Mouse (Mus musculus) right cerebral cortex, postnatal 36 days (tissue): ENCODE measurements around the gene Usp50.

Experiments used
- DNase-seq, 2 experiments: peaks; one replicate each; pipeline ENCODE4 v3.0.0; 2022; ENCODE audit warnings: low spot score in 2 of 2, mixed read lengths in 1 of 2

The Usp50 gene

DNA sequence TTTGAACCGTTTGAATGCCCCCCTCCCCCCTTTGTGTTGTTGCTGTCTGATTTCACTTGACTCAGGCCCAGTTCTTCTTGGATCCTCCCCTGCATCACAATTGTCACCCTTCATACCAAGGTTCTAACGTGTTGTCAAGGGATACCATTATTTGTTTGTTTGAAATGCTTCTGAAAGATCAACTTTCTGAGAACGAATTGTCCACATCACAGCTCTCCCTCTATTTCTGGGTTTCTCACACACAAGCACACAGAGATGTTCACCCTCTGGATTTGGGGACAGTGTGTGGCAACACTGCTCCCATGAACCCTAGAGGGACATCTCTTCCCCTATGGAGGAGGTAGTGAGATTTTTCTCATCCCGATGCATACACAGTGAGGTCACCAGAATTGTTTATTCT lies at the start of gene Usp50:
Gene Usp50 (minus strand): TSS at position 101 of the 400 bp plus-strand sequence.
- no peak for DNase-seq

DNA sequence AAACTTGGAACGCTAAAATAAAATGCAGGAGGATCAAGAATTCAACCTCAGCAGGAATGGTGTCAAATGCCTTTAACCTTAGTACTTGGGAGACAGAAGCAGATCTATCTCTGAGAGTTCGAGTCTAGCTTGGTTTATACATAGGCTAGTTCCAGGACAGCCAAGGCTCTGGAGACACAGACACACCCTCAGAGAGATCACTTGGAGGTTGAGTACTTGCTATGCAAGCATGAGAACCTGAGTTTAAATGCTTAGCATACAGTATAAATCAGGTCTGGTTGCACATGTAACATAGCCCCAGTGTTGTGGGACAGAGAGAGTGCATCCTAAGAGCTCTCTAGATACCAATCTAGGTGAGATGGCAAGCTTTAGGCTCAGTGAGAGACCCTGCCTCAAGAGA lies 34.1 kb upstream of the Usp50 start:
- no peak for DNase-seq

DNA sequence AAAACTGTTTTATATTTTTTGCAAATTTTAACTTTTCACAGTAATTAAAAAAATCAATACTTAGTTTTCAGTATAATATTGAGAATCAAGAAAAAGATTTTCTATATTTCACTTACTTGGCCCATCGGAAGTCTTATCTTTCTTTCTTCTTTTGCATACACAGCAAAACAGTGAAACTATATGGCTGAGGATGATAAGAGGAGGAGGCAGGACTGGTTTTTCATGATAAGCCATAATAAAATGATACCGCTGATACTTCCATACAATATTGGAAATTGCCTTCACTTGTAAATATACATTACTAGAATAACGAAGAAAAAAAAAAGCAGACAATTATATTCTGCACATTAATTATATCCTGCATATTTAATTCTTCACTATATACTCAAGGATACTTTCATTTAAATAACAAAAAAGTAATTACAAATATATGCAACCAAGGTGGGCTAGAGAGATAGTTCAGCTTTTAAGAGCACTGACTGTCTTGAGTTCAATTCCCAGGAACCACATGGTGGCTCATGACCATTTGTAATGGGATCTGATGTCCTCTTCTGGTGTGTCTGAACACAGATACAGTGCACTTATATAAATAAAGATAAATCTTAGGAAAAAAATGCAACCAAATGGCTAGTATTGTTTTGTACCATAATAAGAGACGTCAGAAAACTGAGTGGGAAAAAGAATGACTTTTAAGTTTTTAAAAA lies 33.5 kb upstream of the Usp50 start:
- no peak for DNase-seq

DNA sequence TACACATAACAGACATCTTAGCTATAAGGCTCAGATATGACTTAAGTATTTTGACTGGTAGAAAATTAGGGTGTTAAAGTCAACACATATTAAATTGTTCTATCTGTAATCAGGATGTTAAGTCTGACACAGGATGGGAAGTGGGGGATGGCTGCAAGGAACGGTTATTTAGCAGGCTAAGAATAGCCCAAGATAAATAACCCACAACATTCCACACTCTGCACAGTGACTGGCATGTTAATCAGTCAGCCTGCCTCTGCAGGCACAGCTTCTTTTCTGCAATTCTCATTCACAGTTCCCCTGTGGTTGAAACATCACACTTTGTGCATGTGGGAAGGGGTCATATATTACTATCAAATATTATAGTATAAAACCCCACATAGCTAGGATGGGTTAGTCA lies 32.6 kb upstream of the Usp50 start:
- no peak for DNase-seq

DNA sequence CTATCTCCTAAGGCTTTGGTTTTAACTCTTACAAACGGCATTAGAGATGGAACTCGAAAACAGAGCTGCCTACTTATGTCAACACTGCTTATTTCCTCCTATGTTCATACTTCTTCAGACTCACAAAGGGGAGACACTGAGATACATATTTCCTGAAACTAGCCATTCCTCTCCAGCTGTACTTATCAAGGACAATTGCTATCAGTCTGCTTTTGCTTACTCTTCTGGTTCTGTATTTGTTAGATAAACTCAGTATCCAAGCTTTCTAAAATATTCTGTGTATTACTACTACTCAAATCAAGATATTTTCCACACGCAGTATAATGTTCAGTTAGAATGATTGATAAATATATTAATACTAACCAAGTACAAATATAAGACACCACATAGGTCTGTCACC lies 18.7 kb upstream of the Usp50 start:
- no peak for DNase-seq

DNA sequence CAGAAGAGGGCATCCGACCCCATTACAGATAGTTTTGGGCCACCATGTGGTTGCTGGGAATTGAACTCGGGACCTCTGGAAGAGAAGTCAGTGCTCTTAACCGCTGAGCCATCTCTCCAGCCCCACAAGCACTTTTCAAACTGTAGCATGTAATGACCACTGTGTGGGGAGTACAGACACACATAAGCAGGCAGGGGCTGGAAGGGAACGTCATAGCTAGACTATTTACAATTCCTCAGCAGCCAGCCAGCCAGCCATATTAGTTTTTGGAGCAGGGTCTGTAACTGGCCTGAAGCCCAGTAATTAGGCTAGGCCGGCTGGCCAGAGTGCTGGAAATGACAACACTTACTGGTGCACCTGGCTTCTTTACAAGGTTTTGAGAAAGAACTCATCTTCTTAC lies 15.2 kb upstream of the Usp50 start:
- DNase-seq, result no peak

DNA sequence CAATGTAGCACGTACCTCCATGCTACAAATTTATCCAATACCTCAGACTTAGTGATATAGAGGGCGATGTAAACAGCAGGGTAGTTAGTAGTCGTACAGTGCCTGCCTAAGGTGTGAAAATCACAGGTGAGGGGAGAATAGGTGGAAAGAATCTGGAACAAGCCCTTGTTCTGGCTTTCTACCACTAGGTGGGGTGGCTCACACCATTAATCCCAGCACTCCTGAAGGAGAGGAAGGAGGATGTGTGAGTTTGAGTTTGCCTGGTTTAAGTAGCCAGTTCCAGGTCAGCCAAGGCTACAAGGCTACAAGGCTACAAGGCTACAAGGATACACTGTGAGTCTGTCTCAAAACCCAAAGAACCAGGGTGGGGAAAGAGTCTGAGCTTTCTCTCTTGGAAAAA lies 12.4 kb upstream of the Usp50 start:
- no peak for DNase-seq

DNA sequence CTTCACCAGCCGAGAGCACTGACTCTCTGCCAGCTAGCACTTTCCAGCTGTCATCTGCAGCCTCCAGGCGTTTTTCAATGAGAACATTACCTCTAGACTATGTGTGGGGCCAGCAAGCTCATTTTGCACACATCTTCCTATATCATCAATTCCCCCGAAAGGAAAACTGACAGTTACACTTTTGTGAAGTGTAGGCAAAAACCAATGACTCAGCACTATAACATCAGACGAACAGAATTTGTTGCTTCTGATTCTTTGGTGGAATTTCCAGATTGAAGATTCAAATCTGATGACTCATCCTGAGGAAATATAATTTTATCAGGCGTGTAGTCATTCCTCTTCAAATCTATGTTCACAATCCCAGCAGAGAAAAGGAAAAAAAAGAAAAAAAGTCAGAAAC lies 9.3 kb upstream of the Usp50 start:
- no peak for DNase-seq

DNA sequence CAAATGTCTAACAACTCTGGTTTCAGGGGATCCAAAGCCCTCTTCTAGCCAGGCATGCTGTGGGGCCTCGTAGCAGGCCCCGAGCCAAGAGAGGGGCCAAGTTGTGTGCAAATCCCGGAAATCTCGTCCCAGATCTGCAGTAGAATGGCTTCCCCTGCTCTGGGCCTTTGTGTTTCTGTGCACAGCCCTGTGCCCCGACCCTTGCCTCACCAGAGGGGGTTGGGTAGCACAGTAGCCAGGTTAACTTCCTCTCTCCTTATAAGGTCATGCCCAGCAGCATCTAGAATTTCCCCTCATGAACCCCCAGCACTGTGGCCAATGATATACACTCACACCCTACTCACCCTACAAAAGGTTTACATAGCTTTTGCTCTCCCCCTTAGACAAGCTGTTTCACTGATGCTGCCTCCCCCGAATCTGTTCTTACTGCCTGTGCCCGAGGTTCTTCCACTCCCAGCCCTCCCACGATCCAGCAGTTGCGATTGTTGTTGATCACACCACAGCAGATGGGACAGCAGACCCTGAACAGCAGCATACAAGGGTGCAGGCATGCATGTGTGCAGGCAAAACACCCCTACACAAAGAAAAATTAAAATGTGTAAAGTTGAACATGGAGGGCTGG lies 4.6 kb upstream of the Usp50 start:
- DNase-seq, result peak in 1 of 2 experiments; percentile 56

DNA sequence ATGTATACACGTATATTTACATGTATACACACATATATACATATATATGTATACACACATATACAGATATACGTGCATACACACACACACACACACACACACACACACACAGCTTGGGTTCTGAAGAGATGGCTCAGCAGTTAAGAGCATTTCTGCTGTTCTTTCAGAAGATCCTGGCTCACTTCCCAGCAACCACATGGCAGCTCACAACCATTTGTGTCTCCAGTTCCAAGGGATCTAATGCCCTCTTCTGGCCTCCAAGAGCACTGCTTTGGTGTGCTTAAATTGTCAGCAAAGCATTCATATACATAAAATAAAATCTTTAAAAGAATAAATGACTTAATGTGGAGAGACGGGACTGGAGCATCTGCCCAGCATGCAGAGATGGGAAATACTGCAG lies 837 bp downstream of the Usp50 start:
- DNase-seq, result peak in 1 of 2 experiments; percentile 69

DNA sequence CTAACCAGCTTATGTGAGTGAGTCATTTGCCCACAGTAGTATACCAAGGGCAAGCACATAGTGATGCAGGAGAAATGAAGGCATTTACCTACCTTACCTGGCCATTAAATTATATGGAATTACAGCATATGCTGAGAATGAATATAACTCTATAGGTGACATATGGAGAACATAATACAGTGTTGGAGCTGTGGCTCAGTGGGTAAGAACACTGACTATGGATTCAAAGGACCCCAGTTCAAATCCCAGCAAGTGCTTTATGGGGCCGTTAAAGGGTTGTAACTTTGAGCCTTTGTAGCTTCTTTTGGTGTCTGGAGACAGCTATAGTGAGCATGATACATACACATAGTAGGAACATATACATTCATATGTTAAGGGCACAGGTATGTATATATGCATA lies 1.8 kb downstream of the Usp50 start:
- DNase-seq, result no peak

DNA sequence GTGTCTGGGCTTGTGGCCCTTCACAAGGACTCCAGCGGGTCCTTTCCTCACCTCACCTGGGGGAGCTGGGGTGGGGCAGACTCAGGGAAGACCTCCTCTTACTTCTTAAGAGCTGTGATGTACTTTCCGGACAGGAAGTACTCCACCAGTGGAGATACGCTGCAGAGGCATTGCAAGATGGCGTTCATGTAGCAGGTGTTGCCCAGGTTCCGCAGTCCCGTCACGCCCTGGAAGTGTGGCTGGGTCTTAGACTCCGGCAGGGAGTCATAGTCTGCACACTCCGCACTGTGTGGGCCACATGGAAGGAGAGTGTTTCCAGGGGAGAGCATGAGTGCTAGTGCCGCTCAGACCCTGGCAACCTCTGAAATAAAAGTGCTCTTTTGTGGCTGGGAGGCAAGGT lies 3.0 kb downstream of the Usp50 start:
- no peak for DNase-seq

DNA sequence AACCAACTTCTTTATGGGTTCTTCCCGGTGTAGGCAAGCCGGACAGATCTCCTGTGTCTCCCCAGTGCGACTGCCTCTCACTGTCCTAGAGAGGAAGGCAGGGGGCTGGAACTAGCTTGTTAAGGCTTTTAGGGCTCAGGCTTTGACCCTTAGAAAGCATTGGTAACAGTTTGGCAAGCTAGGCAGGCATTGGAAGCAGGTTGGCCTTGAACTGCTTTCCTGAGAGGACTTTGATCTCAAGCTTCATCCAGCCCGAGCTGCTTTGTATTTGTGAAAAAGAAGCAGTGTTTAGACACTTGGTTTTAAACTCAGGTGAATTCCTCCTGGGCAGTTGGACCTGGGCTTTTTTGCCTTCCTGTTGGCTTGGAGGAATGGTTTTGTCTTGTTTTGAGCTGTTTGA lies 4.5 kb downstream of the Usp50 start:
- DNase-seq, result no peak

DNA sequence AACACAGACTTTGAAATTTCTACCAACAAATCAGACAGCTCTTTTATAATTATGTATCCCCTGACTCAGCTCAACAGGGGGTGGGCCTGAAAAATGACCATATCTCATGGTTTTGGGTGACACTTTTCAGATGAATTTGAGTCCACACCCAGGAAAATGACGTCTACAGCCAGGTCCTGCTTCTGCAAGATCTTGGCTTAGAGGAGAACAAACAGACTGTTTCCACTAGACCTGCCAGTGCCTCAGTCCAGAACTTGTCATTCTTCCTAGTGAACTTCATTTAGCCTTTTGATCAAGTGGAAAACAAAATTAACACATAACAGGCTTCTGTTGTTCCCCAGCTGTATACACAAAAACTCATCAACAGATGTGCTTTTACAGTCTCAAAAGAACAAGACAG lies 6.9 kb downstream of the Usp50 start:
- no peak for DNase-seq

DNA sequence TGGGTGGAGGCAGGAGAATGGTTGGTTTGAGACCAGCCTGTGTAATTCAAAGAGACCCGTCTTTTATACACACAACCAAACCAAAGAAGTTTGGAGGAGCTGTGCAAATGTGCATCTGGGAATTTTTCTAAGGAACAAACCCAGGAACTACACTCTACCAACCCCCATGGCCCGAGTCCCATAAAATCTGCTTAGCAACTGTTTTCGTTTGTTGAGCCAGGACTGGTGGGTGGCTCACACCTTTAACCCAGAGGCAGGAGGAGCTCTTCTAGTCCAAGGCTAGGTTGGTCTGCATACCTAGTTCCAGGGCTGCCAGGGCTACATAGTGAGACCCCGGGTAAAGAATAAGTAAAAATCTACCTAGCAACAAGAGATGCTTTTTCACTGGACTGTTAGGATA lies 7.3 kb downstream of the Usp50 start:
- DNase-seq, result no peak

DNA sequence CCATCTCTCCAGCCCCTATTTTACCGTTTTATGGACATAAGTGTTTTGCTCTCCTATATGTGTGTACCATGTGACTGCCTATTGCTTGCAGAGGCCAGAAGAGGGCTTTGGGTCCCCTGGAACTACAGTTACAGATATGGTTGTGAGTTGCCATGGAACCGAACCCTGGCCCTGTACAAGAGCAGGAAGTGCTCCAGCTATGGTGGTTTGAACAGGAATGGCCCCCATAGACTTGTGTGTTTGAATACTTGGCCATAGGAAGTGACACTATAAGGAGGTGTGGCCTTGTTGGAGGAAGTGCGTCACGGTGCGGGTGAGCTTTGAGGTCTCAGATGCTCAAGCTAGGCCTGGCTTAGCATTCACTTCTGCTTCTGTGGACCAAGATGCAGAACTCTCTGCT lies 11.1 kb downstream of the Usp50 start:
- DNase-seq, result no peak

DNA sequence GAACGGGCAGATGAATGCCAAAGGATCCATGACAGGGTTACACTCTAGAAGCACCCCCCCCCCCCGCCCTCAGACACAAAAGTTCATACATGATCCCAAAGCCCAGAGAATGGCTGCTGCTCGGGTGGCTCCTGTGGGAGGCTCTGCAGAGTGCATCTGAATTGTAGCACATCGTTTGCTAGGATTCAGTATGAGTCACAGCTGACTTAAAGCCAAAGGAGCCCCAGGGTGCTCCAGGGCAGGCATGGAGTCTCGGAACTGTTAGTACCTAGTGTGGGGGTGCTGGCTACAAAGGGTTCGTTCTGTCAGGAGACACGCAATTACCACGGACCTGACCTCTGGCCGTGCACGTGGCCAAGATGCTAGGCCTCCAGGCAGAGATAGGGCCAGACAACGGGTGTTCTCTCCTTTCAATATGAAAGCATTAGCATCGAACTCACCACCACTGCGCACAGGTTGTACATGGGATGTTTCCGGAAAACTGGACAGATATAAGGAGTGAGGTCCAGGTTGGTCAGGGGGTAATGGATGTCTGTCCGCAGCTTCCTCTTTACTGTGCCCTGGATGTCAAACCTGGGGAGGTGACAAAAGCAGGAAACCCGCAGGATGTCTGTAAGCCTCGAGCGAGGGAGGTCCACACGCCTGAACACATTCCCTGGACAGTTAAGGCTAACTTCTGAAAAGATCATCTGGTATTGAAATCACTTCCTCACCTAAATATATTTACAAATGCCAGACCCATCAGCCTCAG lies 13.7 kb downstream of the Usp50 start:
- DNase-seq, result no peak

DNA sequence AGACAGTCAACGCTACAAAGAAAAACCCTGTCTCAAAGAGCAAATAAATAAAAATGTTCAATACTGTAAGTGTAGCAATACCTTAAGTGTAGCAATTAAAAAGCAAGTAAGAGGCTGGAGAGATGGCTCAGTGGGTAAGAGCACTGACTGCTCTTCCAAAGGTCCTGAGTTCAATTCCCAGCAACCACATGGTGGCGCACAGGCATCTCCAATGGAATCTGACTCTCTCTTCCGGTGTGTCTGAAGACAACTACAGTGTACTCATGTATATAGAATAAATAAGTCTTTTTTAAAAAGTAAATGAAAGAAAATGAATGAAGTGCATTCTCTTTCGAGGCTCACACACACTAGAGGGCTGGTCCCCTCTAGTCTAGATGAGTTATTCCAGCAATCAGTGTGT lies 15.1 kb downstream of the Usp50 start:
- DNase-seq, result no peak

DNA sequence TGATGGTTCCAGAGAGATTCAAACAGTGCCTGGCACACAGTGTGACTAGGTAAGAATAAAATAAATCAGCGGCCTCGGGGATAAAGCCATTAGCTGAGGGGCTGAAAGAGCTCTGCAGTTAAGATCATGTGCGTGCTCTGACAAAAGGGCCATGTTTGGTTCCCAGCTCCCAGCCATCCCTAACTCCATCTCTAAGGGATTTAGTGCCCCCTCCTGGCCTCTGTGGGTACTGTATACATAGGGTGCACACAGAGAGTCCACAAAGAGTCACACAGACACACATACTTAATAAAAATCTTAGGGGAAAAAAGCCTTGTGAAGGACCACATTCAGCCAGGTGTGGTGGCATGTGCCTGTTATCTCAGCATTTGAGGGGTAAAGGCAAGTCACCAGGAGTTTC lies 15.7 kb downstream of the Usp50 start:
- no peak for DNase-seq

DNA sequence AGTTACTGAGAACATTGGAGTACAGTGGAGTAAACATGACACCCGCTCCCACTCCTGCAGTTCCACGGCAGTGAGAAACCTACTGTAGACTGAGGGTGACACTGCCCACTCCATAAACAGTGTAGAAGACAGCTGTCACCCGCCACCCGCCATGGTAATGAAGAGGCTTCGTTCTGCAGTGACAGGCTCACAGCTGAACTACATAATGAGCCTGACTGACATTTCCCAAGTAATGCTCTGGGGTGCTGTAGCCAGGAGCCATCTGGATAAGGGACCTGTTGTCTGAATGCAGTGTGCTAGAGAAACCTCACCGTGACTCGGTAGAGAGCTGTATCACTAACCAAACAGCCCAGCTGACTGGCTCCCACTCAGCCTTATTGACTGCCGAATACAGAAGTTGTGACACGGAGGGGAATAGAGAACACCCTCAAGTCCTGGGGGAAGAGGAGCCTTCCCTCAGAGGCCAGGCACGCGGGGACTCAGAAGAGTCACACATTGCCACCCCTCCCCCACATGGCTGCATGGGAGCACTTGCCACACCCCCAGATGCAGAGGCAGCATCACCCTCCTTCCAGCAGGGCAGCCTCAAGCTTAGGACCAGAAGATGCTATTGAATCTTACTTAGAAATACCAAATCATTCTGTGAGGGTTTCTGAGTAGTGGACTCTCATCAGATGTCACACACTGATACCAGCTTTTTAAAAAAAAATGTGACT lies 17.2 kb downstream of the Usp50 start:
- DNase-seq, result no peak

DNA sequence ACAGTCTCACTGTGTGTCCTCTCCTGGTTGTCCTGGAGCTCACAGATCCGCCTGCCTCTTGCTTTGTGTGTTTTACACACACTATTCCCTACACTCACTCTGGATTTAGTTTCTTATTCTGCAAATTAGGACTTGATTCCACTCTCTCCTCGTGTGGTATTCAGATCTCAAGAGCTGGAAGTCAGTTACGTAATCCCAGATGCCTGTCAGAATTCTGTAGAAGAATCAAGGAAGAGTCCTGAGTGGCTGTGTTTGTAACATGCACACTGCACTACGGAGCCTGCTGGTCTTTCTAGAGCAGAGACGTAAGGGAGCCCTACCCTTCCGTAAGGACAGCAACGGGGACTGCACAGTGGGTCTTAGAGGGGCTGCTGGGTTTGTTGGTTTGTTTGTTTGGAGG lies 23.9 kb downstream of the Usp50 start:
- no peak for DNase-seq

DNA sequence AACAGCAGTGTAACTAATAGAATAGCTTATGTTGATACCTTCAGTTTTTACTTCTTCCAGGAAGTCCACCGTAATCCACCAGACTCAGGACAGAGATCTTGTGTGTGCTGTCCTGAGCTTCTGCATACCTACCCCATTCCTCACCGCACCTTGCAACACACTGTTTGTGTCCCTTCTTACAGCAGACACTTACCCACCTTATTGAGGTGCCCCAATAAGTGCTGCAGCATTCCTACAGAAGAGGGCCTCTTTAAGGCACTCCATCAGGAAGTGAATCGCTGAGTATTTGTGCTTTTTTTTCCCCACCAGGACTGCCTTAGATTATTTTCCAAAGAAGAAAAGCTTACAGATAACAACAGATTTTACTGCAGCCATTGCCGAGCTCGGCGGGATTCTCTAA lies 27.6 kb downstream of the Usp50 start:
- DNase-seq, result no peak

DNA sequence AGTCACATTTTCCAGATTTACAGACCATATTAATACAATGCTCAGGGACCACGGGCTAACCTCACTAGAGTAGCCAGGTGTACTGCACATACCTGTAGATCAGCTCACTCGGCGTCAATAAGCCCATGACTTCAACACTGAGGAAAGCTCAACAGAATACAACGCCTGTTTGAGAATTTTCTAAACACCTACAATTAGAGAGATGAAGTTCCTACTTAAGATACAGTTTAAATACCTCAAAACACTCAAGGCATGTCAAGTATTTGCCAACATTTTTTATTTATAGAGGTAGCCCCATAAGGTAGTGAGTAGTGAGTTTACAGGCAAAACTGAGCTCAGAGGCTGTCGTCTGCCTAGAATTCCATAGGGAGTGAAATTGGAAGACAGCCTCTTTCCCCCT lies 39.9 kb downstream of the Usp50 start:
- no peak for DNase-seq
